Mouse (Mus musculus) embryonic facial prominence, embryonic 11.5 days (tissue): ENCODE measurements at regions not wholly inside any gene's neighbourhood (a gene's known extent, or its start where the extent isn't known, plus 50 kb on each side); places are given as distances from the start of the nearest gene placed in this dataset.

Source experiments
- ATAC-seq: fragments of 200-750 bp; cut with Nextera tagmentation; replicated peaks from 2 replicates; pipeline ENCODE4 v1.8.0; 2017; ENCODE audit warnings: low read depth; ENCODE audit not compliant: insufficient number of reproducible peaks, low FRiP score, low TSS enrichment
- DNase-seq: peaks from one replicate; pipeline ENCODE4 v3.0.0-alpha.2; 2015; ENCODE audit warnings: low spot score
- H3K27ac ChIP-seq: fragments of 300-500 bp; sonication (generic); replicated peaks from 2 replicates; pipeline ENCODE4 v1.5.1; 2014; ENCODE audit warnings: mild to moderate bottlenecking, low read depth, low read length, control low read depth
- H3K27me3 ChIP-seq: fragments of 300-500 bp; sonication (generic); 2 replicates; pipeline ENCODE4 v1.6.1; 2014; ENCODE audit warnings: mild to moderate bottlenecking, low read length, moderate library complexity, mixed read lengths; ENCODE audit not compliant: control insufficient read depth, insufficient read depth
- H3K36me3 ChIP-seq: fragments of 300-500 bp; sonication (generic); replicated peaks from 2 replicates; pipeline ENCODE4 v1.6.1; 2014; ENCODE audit warnings: low read depth, mild to moderate bottlenecking, low read length, moderate library complexity, mixed read lengths; ENCODE audit not compliant: control insufficient read depth, insufficient read depth
- H3K4me1 ChIP-seq: fragments of 300-500 bp; sonication (generic); 2 replicates; pipeline ENCODE4 v1.6.1; 2014; ENCODE audit warnings: low read length, mixed read lengths; ENCODE audit not compliant: control insufficient read depth, insufficient read depth
- H3K4me2 ChIP-seq: fragments of 300-500 bp; sonication (generic); 2 replicates; pipeline ENCODE4 v1.6.1; 2014; ENCODE audit warnings: low read depth, mild to moderate bottlenecking, control low read depth, low read length, moderate library complexity
- H3K4me3 ChIP-seq: fragments of 300-500 bp; sonication (generic); 2 replicates; pipeline ENCODE4 v1.5.1; 2014; ENCODE audit warnings: low read depth, low read length, control low read depth
- H3K9ac ChIP-seq: fragments of 300-500 bp; sonication (generic); replicated peaks from 2 replicates; pipeline ENCODE4 v1.6.1; 2014; ENCODE audit warnings: mild to moderate bottlenecking, control low read depth, low read length
- H3K9me3 ChIP-seq: fragments of 300-500 bp; sonication (generic); replicated peaks from 2 replicates; pipeline ENCODE4 v1.6.1; 2016; ENCODE audit warnings: mild to moderate bottlenecking, low read length, inconsistent platforms, mixed read lengths; ENCODE audit not compliant: control insufficient read depth
- WGBS: fragments of 180-500 bp; shearing (Covaris S2); extraction: QIAGEN DNeasy Blood & Tissue Kit; methylation state at CpG from one replicate; pipeline ENCODE4 v1.1.7; 2014; 5-methylcytosine and 5-hydroxymethylcytosine counted together

DNA sequence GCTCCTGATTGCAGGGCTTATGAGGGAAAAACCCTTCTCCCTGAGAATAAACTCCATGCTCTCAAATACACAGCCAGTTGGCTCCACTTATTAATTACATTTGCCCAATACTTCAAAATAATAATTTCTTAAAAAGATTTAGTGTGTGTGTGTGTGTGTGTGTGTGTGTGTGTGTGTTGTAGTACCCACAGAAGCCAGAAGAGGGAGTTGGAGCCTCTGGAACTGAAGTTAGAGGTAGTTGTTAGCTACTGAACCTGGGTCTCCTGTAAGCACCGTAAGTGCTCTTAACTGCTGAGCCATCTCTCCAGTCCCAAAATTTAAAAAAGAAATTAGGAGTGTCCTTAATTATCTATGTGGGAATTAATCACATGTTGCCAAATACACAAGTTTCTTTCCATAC, 154.8 kb upstream of the Ctnnb1 start:
- Histone ChIP-seq H3K27ac (no peak overlapping the region), H3K4me2 (no peak overlapping the region), H3K9me3 (no peaks in the 10 kb centered on the region), H3K9ac (no peak overlapping the region), H3K36me3 (no peaks in the 10 kb centered on the region), H3K4me1 (peaks cover 3% of the 10 kb centered on the region; the same call in 1 of the 2 replicates), H3K4me3 (no peak overlapping the region), H3K27me3 (no peaks in the 10 kb centered on the region)
- no peak for DNase-seq
- no peak for ATAC-seq
- 94% methylated on average over 1 of the region's 1 CpGs for WGBS

GRCm38 (mm10) chr9:120774772-120775171, 154.2 kb upstream of the Ctnnb1 start:
- no peak overlapping the region for H3K4me2 ChIP-seq
- ATAC-seq (no peak), DNase-seq (no peak)
- no peaks in the 10 kb centered on the region for H3K36me3 ChIP-seq
- 44% methylated on average over 1 of the region's 1 CpGs for WGBS
- peaks cover 2% of the 10 kb centered on the region; the same call in 1 of the 2 replicates for H3K4me1 ChIP-seq
- no peak overlapping the region for H3K27ac ChIP-seq
- no peaks in the 10 kb centered on the region for H3K9me3 ChIP-seq
- no peaks in the 10 kb centered on the region for H3K27me3 ChIP-seq
- no peak overlapping the region for H3K4me3 ChIP-seq
- H3K9ac ChIP-seq: no peak overlapping the region

GRCm38 (mm10) chr9:120775721-120776120, 153.3 kb upstream of the Ctnnb1 start:
- ATAC-seq (no peak), DNase-seq (no peak)
- Histone ChIP-seq H3K27me3 (no peaks in the 10 kb centered on the region), H3K27ac (no peak overlapping the region), H3K9me3 (no peaks in the 10 kb centered on the region), H3K4me3 (no peak overlapping the region), H3K36me3 (no peaks in the 10 kb centered on the region), H3K4me1 (no peaks in the 10 kb centered on the region; the same call in 1 of the 2 replicates), H3K9ac (no peak overlapping the region), H3K4me2 (no peak overlapping the region)
- WGBS: 65% methylated on average over 3 of the region's 3 CpGs

DNA sequence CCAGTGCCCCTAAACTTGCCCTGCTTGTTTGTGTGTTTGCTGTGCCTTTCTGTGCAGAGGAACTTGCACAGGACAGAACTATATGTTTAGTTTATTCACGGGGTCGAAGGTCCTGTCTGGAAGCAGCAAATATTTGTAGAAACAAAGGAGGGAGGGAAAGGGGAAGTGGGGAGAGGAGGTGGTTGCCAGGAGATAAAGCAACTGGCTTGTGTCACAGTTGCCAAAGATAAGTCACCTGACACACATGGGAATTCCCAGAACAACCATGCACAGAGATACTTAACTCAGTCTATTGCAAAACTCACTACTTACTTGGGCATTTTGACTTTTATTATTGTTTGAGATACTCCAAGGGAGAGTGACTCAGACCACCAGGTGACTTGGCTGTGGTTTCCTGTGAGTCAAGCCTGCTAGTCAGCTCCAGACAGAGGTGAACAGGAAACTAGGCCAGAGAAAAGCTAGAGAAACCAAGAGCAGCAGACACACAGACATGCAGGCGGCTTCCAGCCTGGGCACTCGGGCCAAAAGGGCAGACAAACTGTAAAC, 152.5 kb upstream of the Ctnnb1 start:
- H3K4me2 ChIP-seq: no peak overlapping the region
- no peak overlapping the region for H3K9ac ChIP-seq
- no peak overlapping the region; the same call in 1 of the 2 replicates for H3K27ac ChIP-seq
- H3K4me3 ChIP-seq: no peak overlapping the region
- no peaks in the 10 kb centered on the region for H3K9me3 ChIP-seq
- no peaks in the 10 kb centered on the region for H3K27me3 ChIP-seq
- H3K36me3 ChIP-seq: no peaks in the 10 kb centered on the region
- no peak for DNase-seq
- ATAC-seq: no peak
- 59% methylated on average over 4 of the region's 4 CpGs for WGBS
- H3K4me1 ChIP-seq: no peaks in the 10 kb centered on the region; the same call in 1 of the 2 replicates

GRCm38 (mm10) chr9:120777016-120777415, 152.0 kb upstream of the Ctnnb1 start:
- no peaks in the 10 kb centered on the region for H3K36me3 ChIP-seq
- no peak overlapping the region; the same call in 1 of the 2 replicates for H3K27ac ChIP-seq
- no peaks in the 10 kb centered on the region for H3K9me3 ChIP-seq
- ATAC-seq (no peak), DNase-seq (no peak)
- WGBS: 68% methylated on average over 6 of the region's 6 CpGs
- no peak overlapping the region for H3K4me2 ChIP-seq
- H3K27me3 ChIP-seq: no peaks in the 10 kb centered on the region
- H3K4me3 ChIP-seq: no peak overlapping the region
- H3K4me1 ChIP-seq: no peaks in the 10 kb centered on the region; the same call in 1 of the 2 replicates
- H3K9ac ChIP-seq: no peak overlapping the region

GRCm38 (mm10) chr9:120777501-120777900, 151.5 kb upstream of the Ctnnb1 start:
- ATAC-seq: no peak
- Histone ChIP-seq H3K36me3 (no peaks in the 10 kb centered on the region), H3K9ac (no peak overlapping the region), H3K27ac (no peak overlapping the region), H3K9me3 (no peaks in the 10 kb centered on the region), H3K4me2 (no peak overlapping the region), H3K4me3 (no peak overlapping the region), H3K4me1 (no peaks in the 10 kb centered on the region; the same call in 1 of the 2 replicates), H3K27me3 (no peaks in the 10 kb centered on the region)
- WGBS: 79% methylated on average over 10 of the region's 10 CpGs
- no peak for DNase-seq

DNA sequence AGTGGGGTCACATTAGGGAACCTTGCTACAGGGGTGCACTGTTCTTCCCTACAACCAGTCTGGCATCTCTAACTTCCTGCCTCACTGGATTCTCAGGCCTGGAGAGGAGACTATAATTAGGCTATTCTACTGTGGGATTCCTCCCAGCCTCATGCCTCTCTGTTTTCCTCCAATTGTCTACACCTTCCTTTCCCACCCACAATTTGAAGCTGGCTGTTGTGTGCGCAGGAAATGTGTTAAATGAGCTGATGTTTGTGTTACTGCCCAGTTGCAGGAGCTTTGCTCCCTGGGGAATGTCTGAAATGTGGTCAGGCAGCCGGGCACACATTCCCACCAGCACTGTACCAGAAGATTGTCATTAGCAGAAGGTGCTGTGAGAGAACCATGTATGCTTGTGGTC, 150.6 kb upstream of the Ctnnb1 start:
- Histone ChIP-seq H3K36me3 (no peaks in the 10 kb centered on the region), H3K4me3 (no peak overlapping the region), H3K4me1 (no peaks in the 10 kb centered on the region; the same call in 1 of the 2 replicates), H3K9me3 (no peaks in the 10 kb centered on the region), H3K27ac (peak overlapping the region; percentile 25; the same call in 1 of the 2 replicates), H3K27me3 (no peaks in the 10 kb centered on the region), H3K4me2 (no peak overlapping the region), H3K9ac (no peak overlapping the region)
- WGBS: 19% methylated on average over 2 of the region's 2 CpGs
- DNase-seq: peak; percentile 29
- no peak for ATAC-seq

- 80% methylated on average over 5 of the region's 5 CpGs for WGBS
- no peaks in the 10 kb centered on the region for H3K4me1 ChIP-seq
- H3K4me2 ChIP-seq: no peak overlapping the region
- H3K9ac ChIP-seq: no peak overlapping the region
- H3K4me3 ChIP-seq: no peak overlapping the region
- no peaks in the 10 kb centered on the region for H3K36me3 ChIP-seq
- peaks cover 3% of the 10 kb centered on the region; the same call in 1 of the 2 replicates for H3K9me3 ChIP-seq
- H3K27me3 ChIP-seq: no peaks in the 10 kb centered on the region
- no peak overlapping the region for H3K27ac ChIP-seq
- no peak for DNase-seq
- no peak for ATAC-seq
Measured at GRCm38 (mm10) chr9:120794210-120794609, 134.8 kb upstream of the Ctnnb1 start.
